Mouse (Mus musculus) stomach, postnatal 0 days (tissue): Measurements from ENCODE around the gene Lrrc2.

Experiments
- CTCF ChIP-seq: IDR thresholded peaks from 2 replicates; pipeline ENCODE4 v1.5.1; 2016; ENCODE audit warnings: antibody characterized with exemption, low read depth, mild to moderate bottlenecking, moderate library complexity
- EP300 ChIP-seq: optimal IDR thresholded peaks from 2 replicates; pipeline ENCODE3; 2016; ENCODE audit warnings: antibody characterized with exemption

- TF ChIP-seq CTCF (no peak), EP300 (no peak)
Observed at GRCm38 (mm10) chr9:110965062-110965909, 13.9 kb downstream of the Lrrc2 start.
